Mouse (Mus musculus) adipocyte (in vitro differentiated cells): ENCODE results near the gene Entpd5.

Experiments used
- DNase-seq: peaks from one replicate; pipeline ENCODE4 v3.0.0-alpha.2; 2016; ENCODE audit warnings: low spot score

Gene Entpd5

GRCm38 (mm10) chr12:84336963-84337625, 71.7 kb downstream of the Entpd5 start:
- no peak for DNase-seq

GRCm38 (mm10) chr12:84327111-84327512, 81.7 kb downstream of the Entpd5 start:
- DNase-seq, result peak; percentile 23
